Mouse (Mus musculus) small intestine, adult 2 months (tissue): ENCODE results near the gene Lonp1. TPM values are rescaled to one million over a fixed set of nuclear protein-coding genes. Genes with fewer than 3 reads are reported as not detected.

ENCODE experiments used
- H3K27ac ChIP-seq: fragments of 200-500 bp; 2 replicates; pipeline ENCODE4 v1.5.1; 2012; ENCODE audit warnings: low read depth, low read length, control low read depth, inconsistent platforms; ENCODE audit not compliant: insufficient read depth
- H3K27me3 ChIP-seq: fragments of 200-500 bp; 2 replicates; pipeline ENCODE4 v1.6.1; 2012; ENCODE audit warnings: mild to moderate bottlenecking, moderate library complexity, low read length, inconsistent platforms; ENCODE audit not compliant: control insufficient read depth, insufficient read depth
- H3K36me3 ChIP-seq: fragments of 200-500 bp; 2 replicates; pipeline ENCODE4 v1.6.1; 2012; ENCODE audit warnings: mild to moderate bottlenecking, low read length, control low read depth, inconsistent platforms; ENCODE audit not compliant: control insufficient read depth, insufficient read depth
- H3K4me1 ChIP-seq: fragments of 200-500 bp; 2 replicates; pipeline ENCODE4 v1.6.1; 2012; ENCODE audit warnings: low read length, inconsistent platforms, mixed read lengths; ENCODE audit not compliant: control insufficient read depth, insufficient read depth, insufficient read length
- H3K4me3 ChIP-seq: fragments of 200-500 bp; 2 replicates; pipeline ENCODE4 v1.5.1; 2012; ENCODE audit warnings: low read depth, mild to moderate bottlenecking, control low read depth, inconsistent platforms, low read length, moderate library complexity
- CTCF ChIP-seq: fragments of 200-500 bp; IDR thresholded peaks from 2 replicates; pipeline ENCODE4 v1.5.1; 2012; ENCODE audit warnings: low read depth, mild to moderate bottlenecking, control low read depth, inconsistent platforms, low read length, moderate library complexity, mixed read lengths; ENCODE audit not compliant: insufficient replicate concordance, insufficient read length; ENCODE audit errors: extremely low read depth
- POLR2A ChIP-seq: fragments of 200-500 bp; IDR thresholded peaks from 2 replicates; pipeline ENCODE4 v1.6.1; 2012; ENCODE audit warnings: low read depth, mild to moderate bottlenecking, control low read depth, inconsistent platforms, low read length, moderate library complexity
- WGBS: fragments of 180-500 bp; shearing (Covaris S2); methylation state at CpG from one replicate; pipeline ENCODE4 v1.1.7; 2018; 5-methylcytosine and 5-hydroxymethylcytosine counted together
- polyA plus RNA-seq: library from polyadenylated mRNA; depleted of rRNA; stranded (reverse); fragments of >200 nt; gene quantifications from 2 replicates; pipeline ENCODE4 v1.2.3, GENCODE M21; 2012

Gene Lonp1
- polyA plus RNA-seq, 1 experiment = 55.7 TPM

GRCm38 (mm10) chr17:56666384-56666783 lies 39.7 kb upstream of the Lonp1 start:
- H3K27me3 ChIP-seq = no peaks in the 10 kb centered on the region
- TF ChIP-seq POLR2A (no peak), CTCF (no peak)
- no peaks in the 10 kb centered on the region for H3K36me3 ChIP-seq
- no peak overlapping the region for H3K27ac ChIP-seq
- H3K4me3 ChIP-seq = no peak overlapping the region
- peaks cover 7% of the 10 kb centered on the region; the same call in 1 of the 2 replicates for H3K4me1 ChIP-seq
- WGBS = 61% methylated on average over 4 of the region's 4 CpGs

GRCm38 (mm10) chr17:56664333-56664732 lies 37.6 kb upstream of the Lonp1 start:
- Histone ChIP-seq H3K4me3 (no peak overlapping the region), H3K36me3 (no peaks in the 10 kb centered on the region), H3K4me1 (peaks cover 7% of the 10 kb centered on the region; the same call in 1 of the 2 replicates), H3K27ac (no peak overlapping the region), H3K27me3 (no peaks in the 10 kb centered on the region)
- 4% methylated on average over 10 of the region's 10 CpGs for WGBS
- TF ChIP-seq CTCF = no peak
- no peak for TF ChIP-seq POLR2A

- Histone ChIP-seq H3K36me3 (no peaks in the 10 kb centered on the region), H3K27ac (no peak overlapping the region), H3K4me1 (peaks cover 7% of the 10 kb centered on the region; the same call in 1 of the 2 replicates), H3K4me3 (no peak overlapping the region), H3K27me3 (no peaks in the 10 kb centered on the region)
- TF ChIP-seq POLR2A = no peak
- no peak for TF ChIP-seq CTCF
- 63% methylated on average over 3 of the region's 3 CpGs for WGBS
Observed at GRCm38 (mm10) chr17:56663659-56664058, 37.0 kb upstream of the Lonp1 start.

GRCm38 (mm10) chr17:56656171-56656570 lies 29.5 kb upstream of the Lonp1 start:
- 85% methylated on average over 6 of the region's 6 CpGs for WGBS
- TF ChIP-seq POLR2A = no peak
- no peak for TF ChIP-seq CTCF
- Histone ChIP-seq H3K4me1 (no peaks in the 10 kb centered on the region), H3K36me3 (no peaks in the 10 kb centered on the region), H3K27me3 (no peaks in the 10 kb centered on the region), H3K4me3 (no peak overlapping the region), H3K27ac (no peak overlapping the region)

DNA sequence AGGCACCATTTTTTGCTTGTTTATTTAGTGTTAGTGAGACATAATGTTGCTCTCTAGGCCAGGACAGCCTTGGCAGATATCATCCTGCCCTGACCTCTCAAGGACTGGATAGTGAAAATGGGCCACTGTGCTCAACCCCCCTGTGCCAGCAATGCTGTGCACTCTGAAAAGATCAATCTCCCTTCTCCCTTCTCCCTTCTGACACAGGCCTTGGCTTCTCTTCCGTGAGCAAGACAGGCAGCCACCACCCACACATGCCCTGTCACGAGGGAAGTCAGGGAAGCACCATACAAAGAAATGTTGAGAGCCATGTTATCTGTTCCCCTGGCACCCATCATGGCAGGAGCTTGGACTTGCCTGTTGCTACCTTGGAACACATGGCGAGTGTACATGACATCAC lies 28.6 kb upstream of the Lonp1 start:
- no peaks in the 10 kb centered on the region for H3K27me3 ChIP-seq
- H3K27ac ChIP-seq = no peak overlapping the region
- no peaks in the 10 kb centered on the region for H3K36me3 ChIP-seq
- no peaks in the 10 kb centered on the region for H3K4me1 ChIP-seq
- H3K4me3 ChIP-seq = no peak overlapping the region
- TF ChIP-seq POLR2A = no peak
- no peak for TF ChIP-seq CTCF
- WGBS = 79% methylated on average over 3 of the region's 3 CpGs

DNA sequence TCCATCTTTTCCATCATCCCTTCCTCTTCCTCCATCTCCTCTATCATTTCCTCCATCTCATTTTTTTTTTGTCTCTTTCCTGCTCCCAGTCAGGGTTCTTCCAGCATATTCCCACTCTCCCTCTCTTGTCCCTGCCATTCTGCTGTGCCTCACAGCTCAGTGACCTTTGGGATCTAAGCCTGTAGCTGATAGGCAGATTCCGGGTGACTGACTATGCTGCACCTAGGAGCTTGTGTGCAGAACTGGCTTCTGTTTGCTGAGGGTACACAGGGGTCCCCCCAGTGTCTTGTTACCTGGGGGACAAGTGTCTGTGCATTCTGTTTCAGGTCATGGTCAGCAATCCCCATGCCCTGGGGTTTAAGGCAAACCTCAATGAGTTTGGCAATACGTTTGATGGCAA lies 28.1 kb upstream of the Lonp1 start:
- H3K4me3 ChIP-seq = no peak overlapping the region
- H3K36me3 ChIP-seq = no peaks in the 10 kb centered on the region
- no peaks in the 10 kb centered on the region for H3K4me1 ChIP-seq
- H3K27me3 ChIP-seq = no peaks in the 10 kb centered on the region
- H3K27ac ChIP-seq = no peak overlapping the region
- WGBS = 30% methylated on average over 2 of the region's 2 CpGs
- TF ChIP-seq CTCF = no peak
- no peak for TF ChIP-seq POLR2A

GRCm38 (mm10) chr17:56651801-56652200 lies 25.1 kb upstream of the Lonp1 start:
- no peak for TF ChIP-seq CTCF
- TF ChIP-seq POLR2A = no peak
- Histone ChIP-seq H3K27me3 (no peaks in the 10 kb centered on the region), H3K4me3 (no peak overlapping the region), H3K27ac (no peak overlapping the region), H3K36me3 (no peaks in the 10 kb centered on the region), H3K4me1 (no peaks in the 10 kb centered on the region)
- 17% methylated on average over 10 of the region's 10 CpGs for WGBS

GRCm38 (mm10) chr17:56647546-56647945 lies 20.9 kb upstream of the Lonp1 start:
- H3K4me3 ChIP-seq = no peak overlapping the region
- no peaks in the 10 kb centered on the region for H3K27me3 ChIP-seq
- TF ChIP-seq POLR2A = no peak
- no peak for TF ChIP-seq CTCF
- H3K27ac ChIP-seq = no peak overlapping the region
- no peaks in the 10 kb centered on the region for H3K4me1 ChIP-seq
- H3K36me3 ChIP-seq = no peaks in the 10 kb centered on the region
- 47% methylated on average over 12 of the region's 13 CpGs for WGBS
